Mouse (Mus musculus) cerebellum, postnatal 14 days (tissue): Measurements from ENCODE around the gene Suox.
"Not testable (repeated sequence)": the region's sequence is repeated elsewhere in the genome, so short reads cannot be mapped to it uniquely, and the experiment has no call there.

Experiments
- DNase-seq, 2 experiments: peaks; one replicate each; pipeline ENCODE4 v3.0.0; 2021; ENCODE audit warnings: mixed read lengths in 2 of 2

Gene Suox

GRCm38 (mm10) chr10:128663441-128664220, 10.2 kb downstream of the Suox start:
- no peak for DNase-seq

- DNase-seq: no peak
Observed at GRCm38 (mm10) chr10:128662465-128662864, 11.4 kb downstream of the Suox start.

GRCm38 (mm10) chr10:128659490-128659889, 14.4 kb downstream of the Suox start:
- no peak for DNase-seq

GRCm38 (mm10) chr10:128657844-128658243, 16.0 kb downstream of the Suox start:
- no peak for DNase-seq

- DNase-seq: no peak
Observed at GRCm38 (mm10) chr10:128656731-128657130, 17.1 kb downstream of the Suox start.

GRCm38 (mm10) chr10:128655254-128655653, 18.6 kb downstream of the Suox start:
- no peak for DNase-seq

- no peak for DNase-seq
Observed at GRCm38 (mm10) chr10:128653866-128654265, 20.0 kb downstream of the Suox start.

- peak; percentile 72 to 81 for DNase-seq
Observed at GRCm38 (mm10) chr10:128646139-128647089, 27.5 kb downstream of the Suox start.

- peak; percentile 71 to 76 for DNase-seq
Observed at GRCm38 (mm10) chr10:128645111-128646011, 28.5 kb downstream of the Suox start, which contains the start of gene Ikzf4. Gene Ikzf4, minus strand, starts transcription at chr10:128645991.

GRCm38 (mm10) chr10:128642749-128643148, 31.1 kb downstream of the Suox start:
- DNase-seq: no peak

- no peak for DNase-seq
Observed at GRCm38 (mm10) chr10:128641871-128642270, 32.0 kb downstream of the Suox start.

GRCm38 (mm10) chr10:128640891-128641290, 33.0 kb downstream of the Suox start:
- no peak for DNase-seq

GRCm38 (mm10) chr10:128639999-128640398, 33.9 kb downstream of the Suox start:
- DNase-seq: no peak

GRCm38 (mm10) chr10:128637011-128637410, 36.9 kb downstream of the Suox start:
- DNase-seq: no peak

- DNase-seq: no peak
Observed at GRCm38 (mm10) chr10:128636561-128636960, 37.3 kb downstream of the Suox start.

- no peak for DNase-seq
Observed at GRCm38 (mm10) chr10:128635697-128636096, 38.2 kb downstream of the Suox start.

GRCm38 (mm10) chr10:128631571-128631970, 42.3 kb downstream of the Suox start:
- no peak for DNase-seq

- DNase-seq: not testable (repeated sequence)
Observed at GRCm38 (mm10) chr10:128630306-128630705, 43.6 kb downstream of the Suox start.

GRCm38 (mm10) chr10:128629746-128630145, 44.1 kb downstream of the Suox start:
- DNase-seq: no peak

GRCm38 (mm10) chr10:128627398-128628317, 46.2 kb downstream of the Suox start:
- DNase-seq: peak; percentile 20 to 51
